Mouse (Mus musculus): ENCODE results near the gene Runx1.

Gene Runx1

GRCm38 (mm10) chr16:92794197-92794596, 31.8 kb downstream of the Runx1 start:
- no peak for DNase-seq (ENCODE audit: low read depth, low spot score)

GRCm38 (mm10) chr16:92793741-92794140, 32.2 kb downstream of the Runx1 start:
- no peak for DNase-seq (ENCODE audit: low read depth, low spot score)

GRCm38 (mm10) chr16:92792905-92793304, 33.0 kb downstream of the Runx1 start:
- DNase-seq (ENCODE audit: low read depth, low spot score), result no peak

- no peak for DNase-seq (ENCODE audit: low read depth, low spot score)
These were observed 35.3 kb downstream of the Runx1 start for GRCm38 (mm10) chr16:92790601-92791000.

GRCm38 (mm10) chr16:92789840-92790239, 36.1 kb downstream of the Runx1 start:
- no peak for DNase-seq (ENCODE audit: low read depth, low spot score)

GRCm38 (mm10) chr16:92788446-92788845, 37.5 kb downstream of the Runx1 start:
- DNase-seq (ENCODE audit: low read depth, low spot score), result no peak

GRCm38 (mm10) chr16:92786883-92787321, 39.0 kb downstream of the Runx1 start:
- DNase-seq (ENCODE audit: low read depth, low spot score), result no peak

GRCm38 (mm10) chr16:92786276-92786882, 39.6 kb downstream of the Runx1 start:
- DNase-seq (ENCODE audit: low read depth, low spot score), result no peak

GRCm38 (mm10) chr16:92783651-92784131, 42.3 kb downstream of the Runx1 start:
- no peak for DNase-seq (ENCODE audit: low read depth, low spot score)

- no peak for DNase-seq (ENCODE audit: low read depth, low spot score)
These were observed 43.5 kb downstream of the Runx1 start for GRCm38 (mm10) chr16:92782408-92782807.

GRCm38 (mm10) chr16:92779896-92780435, 46.0 kb downstream of the Runx1 start:
- DNase-seq (ENCODE audit: low read depth, low spot score), result no peak

- DNase-seq (ENCODE audit: low read depth, low spot score), result no peak
These were observed 46.8 kb downstream of the Runx1 start for GRCm38 (mm10) chr16:92779175-92779574.

- no peak for DNase-seq (ENCODE audit: low read depth, low spot score)
These were observed 47.7 kb downstream of the Runx1 start for GRCm38 (mm10) chr16:92778096-92778780.

GRCm38 (mm10) chr16:92767862-92768261, 58.1 kb downstream of the Runx1 start:
- DNase-seq (ENCODE audit: low read depth, low spot score), result no peak

- no peak for DNase-seq (ENCODE audit: low read depth, low spot score)
These were observed 58.5 kb downstream of the Runx1 start for GRCm38 (mm10) chr16:92767423-92767822.

- no peak for DNase-seq (ENCODE audit: low read depth, low spot score)
These were observed 61.1 kb downstream of the Runx1 start for GRCm38 (mm10) chr16:92764741-92765396.

GRCm38 (mm10) chr16:92763666-92764065, 62.3 kb downstream of the Runx1 start:
- no peak for DNase-seq (ENCODE audit: low read depth, low spot score)

GRCm38 (mm10) chr16:92761968-92762521, 63.9 kb downstream of the Runx1 start:
- no peak for DNase-seq (ENCODE audit: low read depth, low spot score)

- no peak for DNase-seq (ENCODE audit: low read depth, low spot score)
These were observed 65.9 kb downstream of the Runx1 start for GRCm38 (mm10) chr16:92760091-92760490.

GRCm38 (mm10) chr16:92757564-92757963, 68.4 kb downstream of the Runx1 start:
- no peak for DNase-seq (ENCODE audit: low read depth, low spot score)

- no peak for DNase-seq (ENCODE audit: low read depth, low spot score)
These were observed 72.0 kb downstream of the Runx1 start for GRCm38 (mm10) chr16:92753944-92754343.

- DNase-seq (ENCODE audit: low read depth, low spot score), result no peak
These were observed 72.8 kb downstream of the Runx1 start for GRCm38 (mm10) chr16:92753139-92753538.
